Mouse (Mus musculus) left cerebral cortex, postnatal 14 days (tissue): ENCODE measurements around the gene Myt1l. TPM values are rescaled to one million over a fixed set of nuclear protein-coding genes. Genes with fewer than 3 reads are reported as not detected.

Experiments
- DNase-seq, 2 experiments: peaks; one replicate each; pipeline ENCODE4 v3.0.0; 2021 to 2022; ENCODE audit warnings: low spot score in 2 of 2, mixed read lengths in 1 of 2
- intact Hi-C: fragments of 180-260 bp; cut with DNase I; formaldehyde crosslinking; loops from one replicate; pipeline ENCODE4 v1.15.1; 2025
- total RNA-seq, 2 experiments: library from RNA; stranded (reverse); gene quantifications; 2 replicates each; pipeline ENCODE4 v1.2.3; 2021

Gene Myt1l
- total RNA-seq, 2 experiments from 2014 or later: 230 to 239 TPM

- intact Hi-C loops: no loop called here
- DNase-seq: no peak
Measured at GRCm38 (mm10) chr12:29556408-29556807, 28.2 kb downstream of the Myt1l start.

DNA sequence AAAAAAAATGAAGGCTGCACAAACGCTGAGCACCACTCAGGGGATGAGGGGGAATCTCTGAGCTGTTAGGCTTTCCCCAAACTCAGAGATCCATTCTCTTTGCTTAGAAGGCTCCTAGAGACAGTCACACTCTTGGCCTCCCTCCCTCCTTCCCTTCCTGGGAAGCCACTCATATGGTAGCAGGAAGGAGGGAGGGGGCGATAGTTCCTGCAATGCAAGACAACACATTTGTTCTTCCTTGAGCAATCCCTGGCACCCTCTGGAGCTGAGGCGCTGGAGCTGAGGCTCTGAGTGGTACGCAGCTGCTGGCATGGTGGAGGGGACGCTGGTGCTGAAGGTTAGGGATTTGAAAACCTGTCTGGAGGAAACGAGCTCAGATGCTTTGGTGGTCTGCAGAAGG lies 28.7 kb downstream of the Myt1l start:
- peak in 1 of 2 experiments; percentile 72 for DNase-seq
- intact Hi-C loops: no loop called here

- intact Hi-C loops: no loop called here
- peak in 1 of 2 experiments; percentile 30 for DNase-seq
Measured at GRCm38 (mm10) chr12:29559769-29560168, 31.6 kb downstream of the Myt1l start.

DNA sequence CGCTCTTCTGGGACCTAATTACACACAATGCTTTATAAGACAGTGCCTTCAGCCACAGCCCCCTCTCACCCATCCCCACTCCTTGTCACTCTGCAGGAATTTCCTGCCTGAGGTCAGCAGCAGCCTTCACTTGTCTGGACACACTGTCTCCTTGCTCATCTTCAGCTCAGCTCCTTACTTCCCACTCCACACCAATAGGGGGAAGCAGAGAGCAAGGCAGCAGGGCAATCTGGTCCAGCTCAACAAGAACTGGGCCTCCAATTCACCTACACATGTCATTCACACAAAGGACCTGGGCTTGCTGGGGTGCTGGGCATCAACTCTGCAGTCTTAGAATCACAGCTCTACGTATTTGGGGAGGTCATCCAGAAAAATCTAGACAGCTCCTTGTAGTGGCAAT lies 33.0 kb downstream of the Myt1l start:
- intact Hi-C loops: no loop called here
- peak in 1 of 2 experiments; percentile 52 for DNase-seq

- intact Hi-C loops: no loop called here
Measured at GRCm38 (mm10) chr12:29569311-29569710, 41.1 kb downstream of the Myt1l start.

GRCm38 (mm10) chr12:29570351-29570750 lies 42.2 kb downstream of the Myt1l start:
- DNase-seq: no peak

More at GRCm38 (mm10) chr12:29569311-29569710, 41.1 kb downstream of the Myt1l start:
- DNase-seq: no peak

GRCm38 (mm10) chr12:29571613-29572012 lies 43.4 kb downstream of the Myt1l start:
- intact Hi-C loops: no loop called here
- no peak for DNase-seq

More at GRCm38 (mm10) chr12:29570351-29570750, 42.2 kb downstream of the Myt1l start:
- intact Hi-C loops: no loop called here

GRCm38 (mm10) chr12:29593787-29594186 lies 65.6 kb downstream of the Myt1l start:
- intact Hi-C loops: no loop called here
- DNase-seq: no peak

DNA sequence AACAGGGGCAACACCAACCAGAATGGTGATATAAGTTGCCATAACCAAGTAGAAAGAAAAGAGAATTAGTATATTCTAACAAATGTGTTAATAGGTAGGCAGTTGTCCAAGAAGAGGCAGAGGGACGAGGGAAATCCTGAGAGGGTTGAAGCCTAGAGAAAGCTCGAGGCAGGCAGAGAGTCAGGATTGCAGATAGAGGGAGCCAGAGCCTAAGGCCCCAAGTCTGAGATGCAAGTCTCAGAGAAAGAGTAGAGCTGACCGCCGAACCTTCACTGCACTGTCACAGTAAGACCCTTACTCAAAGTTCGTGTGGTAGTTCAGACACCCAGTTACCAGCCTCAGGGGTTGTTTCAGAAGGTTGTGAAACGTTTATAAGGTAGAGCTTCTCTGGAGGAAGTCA lies 71.7 kb downstream of the Myt1l start:
- intact Hi-C loops: no loop called here
- peak in 1 of 2 experiments; percentile 44 for DNase-seq

- DNase-seq: no peak
- intact Hi-C loops: no loop called here
Measured at GRCm38 (mm10) chr12:29601223-29601622, 73.0 kb downstream of the Myt1l start.

DNA sequence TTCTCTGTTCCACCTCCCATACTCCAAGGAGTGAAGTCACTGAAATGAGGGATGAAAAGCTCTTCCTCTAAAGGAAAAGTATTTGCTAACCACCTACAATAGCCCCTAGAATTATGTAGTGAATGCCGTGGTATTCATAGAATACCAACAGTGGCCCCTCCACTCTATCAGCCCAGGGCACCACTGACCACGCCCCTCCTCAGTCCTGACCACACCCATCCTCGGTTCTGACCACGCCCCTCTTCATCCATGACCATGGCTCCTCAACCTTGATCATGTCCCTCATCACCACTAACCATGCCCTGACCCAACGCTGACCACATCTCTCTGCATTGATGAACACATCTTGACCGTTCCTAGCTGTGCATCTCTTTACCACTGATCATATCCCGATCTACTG lies 76.5 kb downstream of the Myt1l start:
- no peak for DNase-seq
- intact Hi-C loops: no loop called here

GRCm38 (mm10) chr12:29605124-29605523 lies 76.9 kb downstream of the Myt1l start:
- intact Hi-C loops: no loop called here
- no peak for DNase-seq

DNA sequence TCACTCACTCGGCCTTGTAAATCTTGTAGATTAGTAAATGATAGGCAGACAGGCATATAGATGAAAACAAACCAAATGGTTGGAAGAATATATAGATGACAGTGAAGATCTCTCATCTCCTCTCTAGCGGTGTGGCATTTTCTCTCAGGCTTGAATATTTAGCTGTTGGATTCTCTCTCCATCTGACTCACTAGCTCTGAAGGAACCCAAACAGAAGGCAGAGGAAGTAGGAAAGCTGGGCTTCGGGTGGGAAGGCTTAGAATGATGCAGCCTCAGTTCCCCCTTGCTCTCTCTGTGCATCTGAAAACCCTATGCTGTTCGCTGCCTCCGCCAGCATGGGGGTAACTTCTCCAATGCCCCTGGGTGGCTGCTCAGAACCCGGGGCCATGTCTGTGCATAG lies 78.0 kb downstream of the Myt1l start:
- peak; percentile 35 to 55 for DNase-seq
- intact Hi-C loops: no loop called here

DNA sequence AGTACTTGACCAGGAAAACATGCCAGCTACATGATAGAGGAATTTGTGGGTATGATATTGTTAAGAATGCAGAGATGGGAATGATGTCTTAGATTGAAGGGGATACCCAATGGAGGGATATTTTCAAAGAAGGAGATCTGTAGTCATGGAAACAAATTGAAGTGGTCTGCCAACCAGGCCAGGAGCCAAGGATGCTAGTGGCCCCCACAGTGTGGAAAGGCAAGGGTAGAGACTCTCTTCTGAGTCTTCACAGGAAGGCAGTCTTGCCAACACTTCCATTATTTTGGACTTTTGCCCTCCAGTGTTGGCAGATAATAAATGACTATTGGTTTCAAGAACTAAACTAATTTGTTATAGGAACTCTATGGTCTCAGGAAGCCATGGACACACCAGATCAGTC lies 89.6 kb downstream of the Myt1l start:
- intact Hi-C loops: no loop called here

DNA sequence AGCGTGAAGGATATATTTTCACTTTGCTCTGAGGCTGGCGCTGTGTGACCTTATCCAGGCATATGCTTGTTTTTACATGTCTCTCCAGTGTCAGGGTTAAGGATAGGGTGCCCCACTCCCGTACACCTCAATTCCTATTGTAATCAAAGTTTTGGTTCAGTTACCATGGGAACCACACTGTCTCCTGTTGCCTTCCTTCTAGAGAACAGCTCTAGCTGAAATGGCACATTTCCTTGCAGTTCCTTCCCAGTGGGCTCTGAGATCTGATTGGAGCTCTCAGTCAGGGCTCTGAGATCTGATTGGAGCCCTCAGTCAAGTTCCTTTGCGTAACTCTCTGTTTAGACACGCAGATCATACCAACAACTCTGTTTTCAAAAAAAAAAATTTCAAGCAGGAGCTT lies 93.3 kb downstream of the Myt1l start:
- peak in 1 of 2 experiments; percentile 23 for DNase-seq
- intact Hi-C loops: no loop called here

More for the DNA sequence above, 89.6 kb downstream of the Myt1l start:
- DNase-seq: no peak

DNA sequence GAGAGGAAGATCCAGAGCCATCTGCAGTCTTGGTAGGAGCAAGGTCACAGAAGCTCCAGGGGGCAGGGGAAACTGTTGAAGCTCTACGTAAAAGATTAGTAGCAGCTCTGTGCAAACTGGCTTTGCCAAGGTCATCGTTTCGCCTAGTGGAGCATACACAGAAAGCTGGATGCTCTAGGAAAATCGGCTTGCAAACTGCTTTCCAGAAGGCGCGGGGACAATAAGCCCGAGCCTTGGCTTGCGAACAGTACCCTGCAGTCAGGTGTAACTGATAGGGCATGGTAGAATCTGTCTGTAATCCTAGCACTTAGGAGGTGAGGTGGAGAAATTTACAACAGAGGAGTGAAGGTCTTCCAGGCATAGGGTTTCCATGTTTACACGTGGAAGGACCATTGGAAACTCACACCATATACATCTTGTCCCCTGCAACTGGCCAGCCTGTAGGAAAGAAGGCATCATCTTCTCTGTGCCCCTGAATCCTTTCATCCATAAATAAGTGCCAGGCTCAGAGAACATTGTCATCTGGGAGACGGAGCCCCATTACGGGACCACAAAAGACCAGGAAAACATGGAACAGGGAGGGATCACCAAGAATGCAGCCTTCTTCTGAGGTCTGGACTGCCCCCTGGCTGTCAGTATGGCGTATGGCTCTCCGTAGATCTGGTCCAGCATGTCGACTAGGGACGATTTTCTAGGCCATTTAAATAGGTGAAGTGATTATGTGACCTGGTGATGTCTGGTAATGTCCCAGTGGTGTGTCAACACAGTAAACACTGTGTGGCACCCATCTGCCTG lies 100.0 kb downstream of the Myt1l start:
- intact Hi-C loops: no loop called here
- peak in 1 of 2 experiments; percentile 39 for DNase-seq

- intact Hi-C loops: no loop called here
- peak; percentile 35 to 39 for DNase-seq
Measured at GRCm38 (mm10) chr12:29629875-29630538, 101.8 kb downstream of the Myt1l start.

DNA sequence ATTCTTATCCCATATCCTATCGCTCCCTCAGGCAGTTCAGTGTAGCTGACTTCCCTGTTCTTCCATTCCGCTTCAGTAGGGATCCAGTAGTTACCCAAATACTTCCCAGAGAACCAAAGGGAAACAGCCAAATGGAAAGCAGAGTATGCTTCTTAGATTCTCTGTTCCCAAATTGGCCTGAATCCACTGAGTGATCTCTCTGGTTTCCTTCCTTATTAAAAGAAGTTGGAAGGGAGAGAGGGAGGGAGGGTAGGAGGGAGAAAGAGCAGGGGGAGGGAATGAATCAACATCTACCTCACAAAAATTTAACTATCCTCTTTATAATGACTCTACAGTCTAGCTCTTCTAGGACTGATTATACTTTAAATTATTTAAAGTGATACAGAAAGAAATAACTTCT lies 106.3 kb downstream of the Myt1l start:
- no peak for DNase-seq
- intact Hi-C loops: no loop called here

DNA sequence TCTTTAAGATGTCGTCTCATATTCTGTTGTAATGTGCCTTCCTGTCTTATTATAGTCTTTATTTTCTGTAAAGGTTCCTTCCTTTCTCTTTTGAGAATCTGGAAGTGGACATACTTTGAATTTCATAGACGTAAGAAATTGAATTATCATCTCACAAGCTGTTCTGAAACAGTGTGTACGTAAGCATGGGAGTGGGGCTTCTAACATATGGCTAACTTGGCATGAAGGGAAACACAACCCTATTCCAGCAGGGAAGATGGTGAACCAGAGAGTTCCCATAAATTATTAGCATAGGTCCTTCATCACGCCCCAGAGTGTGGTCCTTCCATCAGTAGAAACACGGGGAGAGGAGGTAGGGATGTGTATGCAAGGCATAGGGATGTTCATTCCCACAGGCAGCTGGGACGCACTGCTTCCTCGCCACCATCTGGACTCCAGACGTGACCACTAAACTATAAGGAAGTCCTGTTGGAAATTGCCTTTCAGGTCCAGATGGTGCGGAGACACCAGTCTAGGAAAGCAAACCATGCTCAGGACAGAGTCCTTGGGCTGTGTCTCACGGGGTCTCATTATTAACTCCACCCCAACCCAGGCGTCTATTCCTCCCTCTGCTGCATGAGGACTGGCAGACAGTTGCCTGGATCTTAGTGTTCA lies 111.5 kb downstream of the Myt1l start:
- intact Hi-C loops: no loop called here
- peak in 1 of 2 experiments; percentile 45 for DNase-seq

DNA sequence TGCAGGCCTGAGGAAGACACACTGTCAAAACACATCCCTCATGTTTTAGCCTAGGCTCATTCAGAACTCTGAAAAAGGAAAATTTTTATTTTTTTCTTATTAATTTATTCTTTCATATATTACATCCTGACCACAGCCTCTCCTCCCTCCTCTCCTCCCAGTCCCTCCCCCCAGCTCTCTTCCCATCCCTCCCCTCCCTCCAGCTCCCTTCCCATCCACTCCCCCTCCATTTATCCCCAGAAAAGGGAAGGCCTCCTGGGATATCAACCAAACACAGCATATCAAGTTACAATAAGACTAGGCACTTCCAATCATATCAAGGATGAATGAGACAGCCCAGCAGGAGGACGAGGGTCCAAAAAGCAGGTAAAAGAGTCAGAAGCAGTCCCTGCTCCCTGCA lies 112.0 kb downstream of the Myt1l start:
- intact Hi-C loops: no loop called here
- DNase-seq: no peak
